ENCODE assay signal across 10 mouse cellular contexts in genomic region chr2:145257332-145257731, GRCm38 (mm10).
DNase-seq lines count a peak whose midpoint lies in the region; ATAC-seq and TF ChIP-seq lines count a peak whose summit lies in the region.
"Had no signal": no experiment of that assay in that cellular context is flagged by ENCODE, and none has a peak within 500 bp of the region (broad histone marks: within the 10 kb centered on the region; RNA-seq: fewer than 3 reads in every experiment).

No protein-coding gene starts in this region.

- H3K79me2 ChIP-seq in liver, adult 2 months (ENCODE audit: control insufficient read depth, insufficient read depth, low read length): no peaks in the 10 kb centered on the region

- TF ChIP-seq CTCF in liver, adult 2 months (IDR thresholded peaks at IDR 0.05; ENCODE audit: low read depth, low read length): no peak
- no peak for TF ChIP-seq CTCF in left cerebral cortex, adult 2 months (IDR thresholded peaks at IDR 0.05)

- no peak for ATAC-seq in liver, embryonic 11.5 days (replicated peaks; ENCODE audit: low FRiP score)
- no peak for ATAC-seq in forebrain, embryonic 12.5 days (ENCODE audit: low FRiP score)

- WGBS in liver, adult 2 months: 28% methylated on average over 3 of the region's 3 CpGs
- 67% methylated on average over 3 of the region's 3 CpGs for WGBS in liver, embryonic 11.5 days
- 79% methylated on average over 3 of the region's 3 CpGs for WGBS in forebrain, embryonic 12.5 days

- H3K36me3 ChIP-seq in liver, adult 2 months (ENCODE audit: control insufficient read depth, insufficient read depth, low read length): no peaks in the 10 kb centered on the region
- H3K36me3 ChIP-seq in liver, embryonic 11.5 days (ENCODE audit: control insufficient read depth, insufficient read depth, low read length): no peaks in the 10 kb centered on the region
- H3K36me3 ChIP-seq in forebrain, embryonic 12.5 days (replicated peaks): no peaks in the 10 kb centered on the region

- H3K9me3 ChIP-seq in liver, embryonic 11.5 days (ENCODE audit: control insufficient read depth, low read length): no peaks in the 10 kb centered on the region
- no peaks in the 10 kb centered on the region for H3K9me3 ChIP-seq in forebrain, embryonic 12.5 days

- intact Hi-C loops in left cerebral cortex, adult 2 months (cut with DNase I): no loop called here

- no peak overlapping the region for H3K27ac ChIP-seq in liver, adult 2 months (replicated peaks; ENCODE audit: insufficient read depth, low read depth, low read length)
- no peak overlapping the region for H3K27ac ChIP-seq in liver, embryonic 11.5 days (ENCODE audit: low read depth, low read length)
- H3K27ac ChIP-seq in forebrain, embryonic 12.5 days: no peak overlapping the region
- no peak overlapping the region for H3K27ac ChIP-seq in left cerebral cortex, adult 2 months
- H3K27ac ChIP-seq: macrophage had no signal

- H3K4me2 ChIP-seq in liver, embryonic 11.5 days: no peak overlapping the region
- no peak overlapping the region for H3K4me2 ChIP-seq in forebrain, embryonic 12.5 days

- H3K4me3 ChIP-seq in liver, adult 2 months (ENCODE audit: insufficient read depth, low read depth, low read length): no peak overlapping the region
- no peak overlapping the region for H3K4me3 ChIP-seq in liver, embryonic 11.5 days (ENCODE audit: low read depth, low read length)
- H3K4me3 ChIP-seq in forebrain, embryonic 12.5 days (replicated peaks): no peak overlapping the region
- H3K4me3 ChIP-seq in left cerebral cortex, adult 2 months: no peak overlapping the region
- H3K4me3 ChIP-seq: erythroblast, embryonic 14.5 days had no signal

- H3K9ac ChIP-seq in liver, adult 2 months (ENCODE audit: low read depth, low read length): no peak overlapping the region
- no peak overlapping the region for H3K9ac ChIP-seq in liver, embryonic 11.5 days (ENCODE audit: low read depth, low read length)
- H3K9ac ChIP-seq in forebrain, embryonic 12.5 days: no peak overlapping the region

- no peak for TF ChIP-seq POLR2A in liver, adult 2 months (IDR thresholded peaks at IDR 0.05; ENCODE audit: extremely low read depth, insufficient read depth, low read length)

- H3K4me1 ChIP-seq in liver, adult 2 months (ENCODE audit: control insufficient read depth, insufficient read depth, low read length): no peaks in the 10 kb centered on the region
- no peaks in the 10 kb centered on the region for H3K4me1 ChIP-seq in liver, embryonic 11.5 days (replicated peaks; ENCODE audit: control insufficient read depth, insufficient read depth, low read length)
- no peaks in the 10 kb centered on the region for H3K4me1 ChIP-seq in forebrain, embryonic 12.5 days

- DNase-seq in liver, adult 2 months (ENCODE audit: extremely low read depth, low read depth, low spot score): peak; percentile 50
- DNase-seq in liver, embryonic 11.5 days (ENCODE audit: low spot score): no peak
- peak; percentile 38 to 67 for DNase-seq in cerebellum, postnatal 4 days (ENCODE audit: low spot score in 2 of 2)
- DNase-seq in kidney, adult 8-10 months: peak; percentile 37 to 55
- peak; percentile 25 for DNase-seq in ovary, postnatal 10 days (ENCODE audit: low spot score)
- no peak for DNase-seq in left cerebral cortex, adult 2 months (ENCODE audit: extremely low spot score in 1 of 2, low spot score in 2 of 2)
- DNase-seq in frontal cortex, postnatal 14 days (ENCODE audit: low spot score in 2 of 2): no peak

- no peaks in the 10 kb centered on the region for H3K27me3 ChIP-seq in liver, adult 2 months (ENCODE audit: control insufficient read depth, insufficient read depth, low read length)
- H3K27me3 ChIP-seq in liver, embryonic 11.5 days (replicated peaks; ENCODE audit: control insufficient read depth, insufficient read depth, low read length): no peaks in the 10 kb centered on the region
- H3K27me3 ChIP-seq in forebrain, embryonic 12.5 days: no peaks in the 10 kb centered on the region

Comparison
In these comparisons a context has a peak if more than half of its experiments do, and no peak if none do; other contexts are left out.
1. DNase-seq: peak in liver, adult 2 months (single experiment), cerebellum, postnatal 4 days (2 of 2), kidney, adult 8-10 months (2 of 2) and ovary, postnatal 10 days (single experiment); none in liver, embryonic 11.5 days (single experiment), left cerebral cortex, adult 2 months (0 of 2) and frontal cortex, postnatal 14 days (0 of 2).